Mouse (Mus musculus): Measurements from ENCODE around the gene Pcp4l1.

Pcp4l1 gene

DNA sequence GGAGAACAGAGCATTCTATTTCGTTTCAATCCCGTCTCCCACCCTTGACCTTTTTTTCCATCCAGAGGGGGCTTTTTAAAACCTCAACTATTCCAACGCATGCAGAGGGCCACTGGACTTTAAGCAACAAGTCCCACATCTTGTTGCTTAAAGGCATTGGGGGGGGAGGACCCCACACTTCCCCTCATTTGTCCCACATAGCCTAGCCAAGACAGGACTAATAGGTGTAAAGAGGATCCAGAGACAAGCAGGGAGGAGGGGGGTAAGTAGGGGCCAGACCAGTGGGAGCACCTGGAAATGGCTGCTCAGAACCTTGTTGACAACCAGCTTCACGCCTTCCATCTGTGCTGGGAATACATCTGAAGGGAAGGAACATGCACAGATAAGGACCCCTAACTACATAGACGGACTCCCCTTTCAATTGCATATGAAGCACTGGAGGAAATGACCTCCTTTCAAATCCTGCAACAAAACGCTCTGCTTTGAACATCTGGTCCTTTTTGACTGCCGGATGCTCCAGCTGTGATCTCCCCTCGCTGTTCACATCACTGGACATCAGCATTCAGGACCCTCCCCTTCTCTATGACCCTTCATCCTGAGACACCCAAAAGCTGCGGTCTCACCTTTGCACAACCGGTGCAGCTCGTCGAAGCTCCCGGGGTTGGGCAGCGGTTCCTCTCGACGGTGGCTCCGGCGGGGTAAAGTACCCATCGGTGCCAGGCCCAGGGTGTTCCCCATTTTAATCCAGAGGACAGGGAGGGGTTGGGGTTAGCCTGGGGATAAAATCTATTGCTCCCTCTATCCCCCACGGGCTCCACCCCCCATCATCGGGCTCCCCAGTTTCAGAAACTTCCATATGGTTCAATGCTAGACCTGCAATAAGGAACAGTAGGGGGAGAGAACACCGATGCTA lies 25.5 kb upstream of the Pcp4l1 start:
- DNase-seq, result peak in 1 of 2 experiments; percentile 51

DNA sequence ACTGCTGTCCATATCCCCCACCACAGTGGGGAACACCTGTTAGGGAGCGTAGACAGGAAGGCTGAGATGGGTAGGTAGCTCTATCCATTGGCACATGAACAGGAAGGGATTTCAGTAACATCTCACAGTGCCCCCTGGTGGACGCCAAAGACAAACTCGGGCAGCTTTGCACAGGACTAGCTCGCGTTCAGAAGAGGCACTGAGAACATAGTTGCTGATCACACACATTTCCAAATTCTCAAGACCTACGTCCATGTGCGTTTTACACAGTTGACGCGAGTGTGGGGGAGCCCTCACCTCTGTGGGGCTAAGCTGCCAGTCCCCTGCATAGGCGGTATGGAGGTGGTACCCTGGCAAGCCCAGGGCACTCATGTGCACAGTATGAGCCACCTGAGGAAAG lies 24.8 kb upstream of the Pcp4l1 start:
- DNase-seq, result peak; percentile 88 to 93

DNA sequence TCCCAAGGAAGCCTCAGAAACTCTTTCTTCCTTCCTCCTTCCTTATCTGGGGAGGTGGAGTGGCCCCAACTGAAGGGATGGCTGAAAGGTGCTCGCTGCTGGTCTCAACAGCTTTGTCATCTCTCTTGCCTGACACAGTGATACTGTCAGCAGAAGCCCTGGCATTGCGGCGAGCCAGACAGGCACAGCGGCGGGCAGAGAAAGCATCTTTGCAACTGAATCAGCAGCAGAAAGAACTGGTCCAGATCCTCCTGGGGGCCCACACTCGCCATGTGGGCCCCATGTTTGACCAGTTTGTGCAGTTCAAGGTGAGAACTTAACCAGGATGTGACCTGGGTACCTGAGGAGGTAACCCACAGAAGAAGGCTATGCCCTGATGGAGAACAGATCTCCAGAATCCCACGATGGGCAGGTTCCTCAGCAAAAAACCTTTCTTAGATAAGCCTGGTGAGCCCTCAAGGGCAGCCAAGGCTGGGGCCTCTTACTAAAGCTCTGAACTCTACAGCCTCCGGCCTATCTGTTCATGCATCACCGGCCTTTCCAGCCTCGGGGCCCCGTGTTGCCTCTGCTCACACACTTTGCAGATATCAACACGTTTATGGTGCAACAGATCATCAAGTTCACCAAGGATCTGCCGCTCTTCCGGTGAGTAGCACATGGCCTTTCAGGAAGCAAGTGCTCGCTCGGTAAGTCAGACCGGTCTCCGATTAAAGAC lies 20.3 kb upstream of the Pcp4l1 start:
- DNase-seq, result no peak

DNA sequence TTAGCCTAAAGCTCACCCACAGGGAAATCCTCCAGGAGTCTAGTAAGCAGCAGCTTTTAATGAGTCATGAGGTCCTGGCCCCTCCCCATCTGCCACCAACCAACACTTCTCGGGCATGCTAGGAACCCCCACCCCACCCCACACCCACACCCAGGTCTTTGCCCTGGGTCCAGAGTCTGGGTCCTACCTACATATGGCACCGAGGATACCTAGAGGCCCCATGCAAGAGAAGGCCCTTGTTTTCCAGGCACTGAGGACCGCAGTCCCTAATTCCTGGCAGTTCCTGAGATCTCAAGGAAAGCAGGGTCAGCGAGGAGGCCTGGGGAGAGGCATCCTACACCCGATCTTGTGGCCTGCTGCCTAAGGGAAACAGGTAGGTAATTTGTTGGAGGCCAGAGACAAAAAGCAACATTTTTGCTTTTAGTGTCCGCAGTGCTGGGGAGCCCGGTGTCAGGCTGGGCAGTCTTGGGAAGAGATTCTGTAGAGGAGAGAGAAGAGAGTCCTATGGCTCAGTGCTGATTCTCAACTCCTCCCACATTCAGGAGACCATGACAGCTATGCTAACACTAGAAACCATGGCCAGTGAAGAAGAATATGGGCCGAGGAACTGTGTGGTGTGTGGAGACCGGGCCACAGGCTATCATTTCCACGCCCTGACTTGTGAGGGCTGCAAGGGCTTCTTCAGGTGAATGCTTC lies 17.9 kb upstream of the Pcp4l1 start, which contains the start of gene Nr1i3:
Gene Nr1i3 (plus strand): TSS at position 170 of the 696 bp plus-strand sequence.
- peak in 1 of 2 experiments; percentile 76 for DNase-seq

DNA sequence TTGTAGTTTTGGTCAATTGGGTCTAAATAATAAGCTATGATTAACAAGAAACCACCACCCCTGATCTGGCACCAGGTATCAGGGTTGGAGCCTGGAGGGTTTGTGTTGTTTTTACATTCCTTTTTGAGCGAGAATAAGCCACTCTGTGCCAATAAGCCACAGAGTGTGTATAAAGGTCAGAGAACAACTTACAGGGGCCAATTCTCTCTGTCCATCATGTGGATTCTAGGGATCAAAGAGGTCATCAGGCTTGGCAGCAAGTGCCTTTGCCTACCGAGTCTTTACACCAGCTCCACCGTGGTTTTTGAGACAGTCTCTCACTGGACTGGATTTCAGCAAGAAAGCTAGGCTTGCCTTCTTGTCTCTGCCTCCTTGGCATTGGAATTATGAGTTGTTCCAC lies 16.8 kb upstream of the Pcp4l1 start:
- no peak for DNase-seq

DNA sequence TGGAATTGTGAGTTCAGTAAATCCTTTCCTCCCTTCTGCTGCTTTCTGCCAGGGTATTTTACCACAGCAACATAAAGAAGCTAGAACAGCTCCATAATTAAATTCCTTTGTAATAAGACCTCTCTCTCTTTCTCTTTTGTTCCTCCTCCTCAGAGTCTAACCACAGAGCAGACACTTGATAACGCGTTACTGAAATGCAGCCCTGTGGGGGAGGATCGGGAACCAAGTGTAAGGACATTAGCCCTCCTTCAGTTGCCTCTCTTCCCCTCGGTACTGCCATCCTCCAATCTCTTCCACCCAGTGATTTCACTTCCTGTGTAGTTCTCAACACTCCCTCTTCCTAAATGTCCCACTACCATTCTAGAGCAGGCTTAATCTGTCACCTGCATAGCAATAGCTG lies 13.3 kb upstream of the Pcp4l1 start:
- no peak for DNase-seq

DNA sequence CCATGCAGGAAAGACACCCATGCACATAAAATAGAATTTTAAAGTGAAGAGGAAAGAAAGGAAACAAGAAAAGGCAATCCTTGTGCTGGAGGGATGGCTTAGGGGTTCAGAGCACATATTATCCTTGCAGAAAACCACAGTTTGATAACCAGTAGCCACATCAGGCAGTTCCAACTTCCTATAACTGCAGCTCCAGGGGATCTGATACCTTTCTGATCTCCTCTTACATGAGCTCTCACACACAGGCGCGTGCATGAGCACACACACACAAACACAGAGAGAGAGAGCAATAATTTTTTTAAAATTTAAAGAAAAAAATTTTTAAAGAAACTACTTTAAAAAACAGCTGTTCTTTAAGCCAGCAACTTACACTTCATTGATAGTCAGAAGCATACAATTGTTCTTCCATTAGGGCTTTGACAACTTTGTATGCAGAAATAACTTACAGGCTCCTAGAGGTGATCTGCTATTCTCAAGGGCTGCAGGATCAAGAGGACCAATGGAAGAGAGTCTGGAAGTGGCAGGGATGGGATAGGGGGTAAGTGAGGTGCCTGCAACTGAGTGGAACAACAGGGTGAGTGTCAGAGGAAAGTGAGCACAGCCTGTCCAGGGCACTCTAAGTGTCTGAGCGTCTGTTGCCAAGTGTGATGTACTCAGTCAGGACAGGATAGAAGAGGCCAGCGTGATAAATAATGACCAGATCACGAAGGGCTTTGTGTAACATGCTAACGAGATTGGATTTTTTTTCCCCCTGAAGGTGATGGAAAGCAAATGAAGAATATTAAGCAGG lies 9.8 kb upstream of the Pcp4l1 start:
- DNase-seq, result no peak

DNA sequence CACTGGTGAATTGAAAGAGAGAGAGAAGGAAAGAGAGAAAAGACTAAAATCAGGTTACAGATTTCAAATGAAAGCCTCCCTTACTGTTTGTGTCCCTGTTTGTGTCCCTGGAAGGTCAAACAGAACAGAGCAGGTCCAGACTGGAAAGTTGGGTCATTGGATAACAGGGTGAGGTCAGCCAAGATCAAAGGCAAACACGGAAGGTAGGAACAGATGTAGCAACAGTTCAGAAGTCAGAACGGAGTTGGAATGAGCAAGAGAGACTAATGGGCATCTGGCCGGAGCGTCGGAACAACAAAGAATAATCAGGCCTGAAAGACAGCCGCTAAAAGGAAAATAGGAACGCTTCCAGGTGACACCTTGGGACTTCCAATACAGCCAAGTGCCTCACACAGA lies 8.2 kb upstream of the Pcp4l1 start:
- DNase-seq, result peak in 1 of 2 experiments; percentile 40

DNA sequence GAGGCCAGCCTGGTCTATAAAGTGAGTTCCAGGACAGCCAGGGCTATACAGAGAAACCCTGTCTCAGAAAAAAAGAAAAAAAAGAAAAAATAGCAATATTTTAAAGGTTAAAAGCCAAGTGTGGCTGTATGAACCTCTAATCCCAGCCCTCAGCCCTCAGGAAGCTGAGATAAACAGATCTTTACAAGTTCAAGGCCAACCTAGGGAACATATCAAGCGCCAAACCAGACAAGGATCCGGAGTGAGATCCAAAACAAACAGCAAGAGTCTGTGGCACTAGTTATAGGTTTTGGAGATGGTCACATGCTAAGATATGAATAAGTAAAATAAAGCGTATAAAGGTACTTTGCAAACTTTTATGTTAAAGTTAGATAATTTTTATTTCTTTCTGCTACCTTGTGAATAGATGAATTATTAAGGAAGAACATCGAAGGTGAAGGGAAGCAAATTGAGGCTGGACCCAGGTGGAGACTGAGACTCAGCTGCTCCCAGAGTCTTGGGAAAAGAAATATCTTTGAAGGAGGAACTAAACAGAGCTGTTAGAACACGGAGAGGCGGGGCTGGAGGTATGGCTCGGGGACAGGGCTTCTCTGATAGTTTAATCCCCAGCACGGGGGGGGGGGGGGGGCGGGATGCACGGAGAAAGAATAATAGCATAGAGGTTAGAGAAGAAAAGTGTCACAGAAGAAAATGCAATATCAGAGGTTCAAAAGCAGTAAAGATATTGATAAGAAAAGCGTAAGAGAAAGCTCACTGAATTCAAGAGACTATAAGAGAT lies 7.6 kb upstream of the Pcp4l1 start:
- no peak for DNase-seq

DNA sequence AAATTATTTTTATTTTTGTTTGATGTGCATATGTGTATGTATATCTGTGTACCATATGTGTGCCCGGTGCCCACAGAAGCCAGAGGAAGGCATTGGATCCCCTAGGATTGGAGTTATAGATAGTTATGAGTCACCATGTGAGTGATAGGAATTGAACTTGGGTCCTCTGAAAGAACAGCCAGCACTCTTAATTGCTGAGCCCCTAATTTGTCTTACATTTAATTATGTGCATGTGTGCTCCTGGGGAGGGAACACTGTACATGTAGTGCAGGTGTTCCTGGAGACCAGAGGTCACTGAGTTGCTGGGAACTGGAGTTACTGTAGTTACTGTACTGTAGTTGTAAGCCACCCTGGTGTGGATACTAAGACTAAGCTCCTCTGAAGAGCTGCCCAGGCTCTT lies 4.7 kb upstream of the Pcp4l1 start:
- no peak for DNase-seq

DNA sequence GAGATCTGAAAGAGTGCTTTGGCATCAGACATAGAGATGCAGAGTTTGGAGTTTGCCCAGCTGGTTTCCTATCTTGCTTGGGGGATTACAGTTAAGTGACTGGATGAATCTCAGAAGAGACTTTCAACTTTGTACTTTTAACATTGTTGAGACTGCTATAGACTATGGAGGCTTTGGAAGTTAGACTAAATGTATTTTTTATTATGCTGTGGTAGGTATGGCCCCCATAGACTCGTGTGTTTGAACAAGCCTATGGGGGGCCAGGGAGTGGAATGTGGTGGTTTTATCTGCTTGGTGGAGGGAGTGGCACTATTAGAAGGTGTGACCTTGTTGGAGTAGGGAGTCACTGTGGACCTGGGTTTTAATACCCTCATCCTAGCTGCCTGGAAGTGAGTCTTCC lies 3.5 kb upstream of the Pcp4l1 start:
- DNase-seq, result no peak

DNA sequence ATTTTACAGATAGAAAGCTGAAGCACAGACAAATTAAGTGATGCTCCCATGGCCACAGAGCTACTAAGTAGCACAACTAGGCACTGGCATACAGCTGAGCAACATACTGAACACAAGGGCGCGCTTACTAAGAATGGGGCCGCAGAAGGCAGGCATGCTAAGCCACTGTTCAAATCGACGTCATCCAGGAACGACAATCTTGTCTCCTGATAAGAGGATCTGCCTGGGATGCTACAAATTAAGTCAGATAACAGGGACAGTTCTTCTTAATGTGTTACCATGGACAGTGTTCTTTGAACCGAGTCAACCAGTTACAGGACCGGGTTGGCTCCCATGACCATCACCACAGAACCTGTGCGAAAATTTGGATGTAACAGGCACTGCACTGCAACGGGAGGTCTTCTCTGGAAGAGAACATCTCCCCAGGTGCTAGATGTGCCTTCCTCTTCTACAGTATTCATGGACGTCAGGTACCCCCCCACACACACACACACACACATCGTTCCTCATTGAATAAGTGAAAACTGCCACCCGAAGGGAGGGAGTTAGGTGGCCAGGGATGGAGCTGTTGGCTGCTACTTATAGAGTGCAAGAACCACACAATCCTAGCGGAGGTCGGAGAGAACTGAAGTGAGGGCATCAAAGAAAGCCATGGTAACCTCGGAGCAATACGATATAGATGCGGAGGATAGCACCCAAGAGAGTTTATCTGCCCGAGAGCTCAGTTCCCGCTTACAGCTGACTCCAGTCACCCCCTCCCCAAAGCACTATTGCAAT lies 834 bp downstream of the Pcp4l1 start:
- DNase-seq, result no peak

DNA sequence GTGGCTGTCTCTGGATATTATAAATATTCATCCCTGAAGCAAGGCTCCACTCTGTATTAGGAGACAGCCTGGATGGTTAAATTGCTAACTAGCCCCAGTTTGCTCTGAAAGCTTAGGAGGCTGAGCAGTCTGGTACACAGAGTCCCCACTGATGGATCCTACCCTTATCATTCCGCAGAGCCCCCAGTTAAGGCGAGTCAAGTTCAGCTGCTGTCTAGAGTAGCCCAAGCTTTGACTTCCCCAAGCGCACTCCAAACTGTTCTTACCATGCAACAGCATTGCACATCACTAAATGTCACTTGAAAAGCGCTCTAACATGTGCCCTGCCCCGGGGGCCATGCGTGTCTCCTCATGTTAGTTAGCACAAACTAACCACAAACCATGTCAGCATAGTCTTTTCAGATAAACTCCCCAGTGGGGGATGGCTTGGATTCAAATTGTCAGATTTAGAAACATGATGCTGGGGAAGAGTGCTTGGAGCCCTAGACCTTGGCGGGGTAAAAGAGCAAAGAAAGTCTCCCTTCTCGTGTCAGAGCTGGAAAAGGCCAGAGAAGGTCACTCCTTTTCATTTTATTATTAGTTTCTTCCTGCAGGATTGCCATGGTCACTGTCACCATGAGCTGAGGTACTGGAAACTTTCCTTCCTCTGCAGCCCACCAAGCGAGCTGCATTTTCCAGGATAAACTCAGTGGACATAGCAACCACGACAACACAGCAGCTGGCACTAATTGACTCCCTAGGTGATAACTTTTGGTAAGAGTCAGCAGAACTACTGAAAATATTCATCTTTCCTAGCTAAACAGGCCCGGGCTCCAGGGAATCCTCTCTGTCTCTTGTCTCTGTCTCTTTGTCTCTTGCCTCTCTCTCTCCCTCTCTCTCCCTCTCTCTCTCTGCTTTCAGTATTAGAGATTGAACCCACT lies 1.9 kb downstream of the Pcp4l1 start:
- DNase-seq, result no peak

DNA sequence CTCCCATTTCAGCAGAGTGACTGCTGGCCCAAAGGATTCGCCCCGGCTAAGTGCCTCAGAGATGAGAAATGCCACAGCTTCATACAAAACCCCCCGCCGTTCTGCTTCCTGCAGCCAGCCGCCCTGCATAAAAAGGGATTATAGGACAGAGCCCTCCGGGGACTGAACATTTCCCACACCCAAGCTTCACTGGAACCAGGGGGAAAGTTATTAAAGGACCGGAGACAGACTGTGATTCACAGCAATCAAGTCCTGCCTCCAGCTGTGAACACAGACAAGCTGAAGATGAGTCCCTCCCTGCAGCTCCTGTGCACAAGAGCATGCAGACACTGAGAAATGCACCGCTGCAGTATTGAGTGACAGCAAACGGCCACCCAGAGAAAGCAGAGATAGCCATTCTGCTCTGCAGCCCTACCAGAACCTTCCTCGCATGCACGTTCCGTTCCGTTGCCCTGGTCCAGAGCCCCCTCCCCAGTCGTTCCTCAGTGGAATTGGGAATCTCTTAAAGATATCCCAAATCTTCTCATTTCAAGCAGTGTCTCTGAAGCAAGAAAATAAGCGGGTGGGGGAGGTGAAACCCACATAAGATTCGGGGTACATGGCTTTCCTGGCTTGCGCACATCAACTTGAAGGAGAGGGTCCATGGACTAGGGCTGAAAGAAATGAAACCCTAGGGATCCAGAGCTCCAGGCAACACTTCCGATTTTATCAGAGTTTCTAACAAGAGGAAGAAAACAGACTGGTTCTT lies 2.8 kb downstream of the Pcp4l1 start:
- no peak for DNase-seq

DNA sequence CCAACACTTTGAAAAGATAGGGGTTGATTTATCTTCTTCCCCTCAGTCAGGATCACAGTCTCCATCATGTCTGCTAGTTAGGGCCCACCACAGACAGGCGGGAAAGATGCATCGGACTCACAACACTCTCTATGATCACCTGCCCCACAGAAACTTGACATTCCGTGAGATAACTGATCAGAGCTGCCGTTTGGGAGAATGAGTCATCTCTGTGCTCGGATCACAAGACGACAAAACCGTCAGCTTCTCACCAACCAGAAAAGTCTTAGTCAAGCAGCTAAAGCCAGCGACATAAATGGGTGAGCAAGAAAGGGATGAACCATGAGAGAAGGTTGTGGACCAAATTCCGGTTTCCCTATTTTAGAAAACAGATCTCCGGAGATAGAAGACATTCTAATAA lies 3.8 kb downstream of the Pcp4l1 start:
- no peak for DNase-seq

DNA sequence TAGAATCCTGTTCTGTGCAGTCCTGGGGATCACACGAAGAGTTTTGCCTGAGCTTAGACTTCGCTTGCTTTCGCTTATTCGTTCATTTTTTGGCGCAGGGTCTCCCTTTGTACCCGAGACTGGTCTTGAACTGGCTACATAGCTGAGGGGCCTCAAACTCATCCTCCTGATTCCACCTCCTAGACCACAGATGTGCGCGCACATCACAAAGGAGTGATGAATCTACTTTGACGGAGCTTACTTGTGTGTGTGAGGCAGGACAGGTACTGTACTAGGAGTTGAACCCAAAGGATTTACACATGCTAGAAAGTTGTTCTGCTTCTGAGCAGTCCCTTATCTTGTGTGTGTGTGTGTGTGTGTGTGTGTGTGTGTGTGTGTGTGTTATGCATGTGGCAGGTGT lies 5.2 kb downstream of the Pcp4l1 start:
- DNase-seq, result no peak

DNA sequence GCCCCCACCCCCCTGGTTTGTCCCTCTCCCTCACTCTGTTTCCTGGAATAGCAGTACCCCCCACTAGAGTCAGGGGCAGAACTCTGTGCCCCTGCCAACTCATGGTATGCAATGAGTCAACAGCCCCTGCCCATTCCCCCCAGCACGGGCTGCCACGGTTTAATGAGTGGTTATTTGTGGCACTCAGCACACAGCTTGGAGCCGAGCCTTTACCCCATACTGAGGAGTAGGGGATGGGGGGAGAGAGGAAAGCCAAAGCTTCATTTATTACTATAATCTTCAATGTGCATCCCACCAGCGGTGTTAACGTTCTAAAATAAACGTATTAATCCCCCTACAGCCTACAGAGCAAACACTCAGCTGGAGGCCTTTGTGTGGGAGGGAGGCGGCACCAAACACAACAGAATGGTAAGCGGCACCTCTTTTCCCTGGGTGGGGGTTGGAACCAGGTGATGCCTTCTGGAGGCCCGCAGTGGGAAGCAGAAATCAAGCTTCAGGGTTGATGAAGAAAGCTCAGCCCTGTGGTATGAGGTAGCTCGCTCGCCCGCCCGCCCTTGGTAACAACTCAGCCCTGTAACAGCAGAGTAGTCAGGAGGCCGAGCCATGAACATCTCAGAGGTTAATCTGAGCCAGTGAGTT lies 6.5 kb downstream of the Pcp4l1 start:
- no peak for DNase-seq

DNA sequence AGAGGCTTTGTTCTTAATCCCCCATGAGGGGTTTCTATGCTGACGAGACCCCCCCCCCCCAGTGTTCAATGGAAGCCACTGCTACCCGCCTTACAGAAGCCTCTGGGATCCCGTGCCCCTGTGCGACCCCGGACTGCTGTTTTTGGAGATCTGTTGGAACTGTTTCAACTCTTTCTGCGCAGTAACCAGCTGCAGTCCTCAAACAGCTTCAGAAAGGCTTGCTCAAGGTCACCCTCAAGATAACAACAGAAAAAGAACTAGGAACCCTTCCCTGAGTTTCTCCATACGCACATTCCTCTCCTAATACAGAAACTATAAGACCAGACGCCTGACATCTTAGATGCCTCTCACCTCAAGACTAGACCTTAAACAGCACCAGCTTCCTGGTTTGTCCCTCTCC lies 7.0 kb downstream of the Pcp4l1 start:
- peak in 1 of 2 experiments; percentile 24 for DNase-seq

Measured in kidney, postnatal 25 days (tissue).